Mouse (Mus musculus): ENCODE measurements around the gene Bcas3. TPM values are rescaled to one million over a fixed set of nuclear protein-coding genes. Genes with fewer than 3 reads are reported as not detected.

Bcas3 gene
- total and polyA plus RNA-seq, 2 experiments from 2014 or later, result 31.6 to 32.3 TPM

- Histone ChIP-seq H3K27me3 (ENCODE audit: insufficient read depth, low read length) (no peaks in the 10 kb centered on the region), H3K36me3 (ENCODE audit: insufficient read depth, low read length) (no peaks in the 10 kb centered on the region), H3K4me2 (ENCODE audit: low read depth, low read length) (no peak overlapping the region), H3K27ac (no peak overlapping the region), H3K9ac (replicated peaks; ENCODE audit: low read length) (no peak overlapping the region), H3K4me1 (ENCODE audit: insufficient read depth, low read length) (no peaks in the 10 kb centered on the region), H3K4me3 (ENCODE audit: low read length) (no peak overlapping the region), H3K9me3 (ENCODE audit: low read length) (no peaks in the 10 kb centered on the region)
- no peak for TF ChIP-seq CTCF (IDR thresholded peaks at IDR 0.05; ENCODE audit: low read depth)
- ATAC-seq (no peak), DNase-seq (ENCODE audit: low spot score) (no peak)
- 67% methylated on average over 12 of the region's 12 CpGs for WGBS
These were observed 285.9 kb downstream of the Bcas3 start for GRCm38 (mm10) chr11:85638696-85639495.

GRCm38 (mm10) chr11:85640659-85641058, 287.7 kb downstream of the Bcas3 start:
- Histone ChIP-seq H3K36me3 (ENCODE audit: insufficient read depth, low read length) (no peaks in the 10 kb centered on the region), H3K4me3 (ENCODE audit: low read length) (no peak overlapping the region; the same call in 1 of the 2 replicates), H3K4me2 (ENCODE audit: low read depth, low read length) (peak overlapping the region; percentile 49), H3K27me3 (ENCODE audit: insufficient read depth, low read length) (no peaks in the 10 kb centered on the region), H3K9ac (replicated peaks; ENCODE audit: low read length) (no peak overlapping the region), H3K27ac (no peak overlapping the region; the same call in 1 of the 2 replicates), H3K4me1 (ENCODE audit: insufficient read depth, low read length) (no peaks in the 10 kb centered on the region), H3K9me3 (ENCODE audit: low read length) (no peaks in the 10 kb centered on the region)
- WGBS, result 11% methylated on average over 5 of the region's 5 CpGs
- peak; percentile 24; the same call in 1 of the 2 replicates for TF ChIP-seq CTCF (IDR thresholded peaks at IDR 0.05; ENCODE audit: low read depth)
- DNase-seq (ENCODE audit: low spot score), result peak; percentile 47
- ATAC-seq, result peak; percentile 59; the same call in 1 of the 2 replicates

- DNase-seq (ENCODE audit: low spot score) (no peak), ATAC-seq (no peak)
- H3K4me2 ChIP-seq (ENCODE audit: low read depth, low read length), result no peak overlapping the region
- H3K9ac ChIP-seq (replicated peaks; ENCODE audit: low read length), result no peak overlapping the region
- no peaks in the 10 kb centered on the region for H3K27me3 ChIP-seq (ENCODE audit: insufficient read depth, low read length)
- no peaks in the 10 kb centered on the region for H3K4me1 ChIP-seq (ENCODE audit: insufficient read depth, low read length)
- no peaks in the 10 kb centered on the region for H3K36me3 ChIP-seq (ENCODE audit: insufficient read depth, low read length)
- H3K4me3 ChIP-seq (ENCODE audit: low read length), result no peak overlapping the region
- H3K9me3 ChIP-seq (ENCODE audit: low read length), result no peaks in the 10 kb centered on the region
- 66% methylated on average over 4 of the region's 4 CpGs for WGBS
- TF ChIP-seq CTCF (IDR thresholded peaks at IDR 0.05; ENCODE audit: low read depth), result no peak
- no peak overlapping the region for H3K27ac ChIP-seq
These were observed 288.5 kb downstream of the Bcas3 start for GRCm38 (mm10) chr11:85641486-85641885.

GRCm38 (mm10) chr11:85642591-85642990, 289.6 kb downstream of the Bcas3 start:
- Histone ChIP-seq H3K4me2 (ENCODE audit: low read depth, low read length) (no peak overlapping the region), H3K9me3 (ENCODE audit: low read length) (no peaks in the 10 kb centered on the region), H3K36me3 (ENCODE audit: insufficient read depth, low read length) (no peaks in the 10 kb centered on the region), H3K4me1 (ENCODE audit: insufficient read depth, low read length) (no peaks in the 10 kb centered on the region), H3K4me3 (ENCODE audit: low read length) (no peak overlapping the region), H3K27ac (no peak overlapping the region), H3K27me3 (ENCODE audit: insufficient read depth, low read length) (no peaks in the 10 kb centered on the region), H3K9ac (replicated peaks; ENCODE audit: low read length) (no peak overlapping the region)
- DNase-seq (ENCODE audit: low spot score), result no peak
- TF ChIP-seq CTCF (IDR thresholded peaks at IDR 0.05; ENCODE audit: low read depth), result no peak
- WGBS, result 65% methylated on average over 6 of the region's 6 CpGs
- ATAC-seq, result no peak

- WGBS, result 91% methylated on average over 4 of the region's 4 CpGs
- Histone ChIP-seq H3K36me3 (ENCODE audit: insufficient read depth, low read length) (no peaks in the 10 kb centered on the region), H3K9ac (replicated peaks; ENCODE audit: low read length) (no peak overlapping the region), H3K27me3 (ENCODE audit: insufficient read depth, low read length) (no peaks in the 10 kb centered on the region), H3K4me2 (ENCODE audit: low read depth, low read length) (no peak overlapping the region), H3K9me3 (ENCODE audit: low read length) (no peaks in the 10 kb centered on the region), H3K4me1 (ENCODE audit: insufficient read depth, low read length) (no peaks in the 10 kb centered on the region), H3K27ac (no peak overlapping the region), H3K4me3 (ENCODE audit: low read length) (no peak overlapping the region)
- DNase-seq (ENCODE audit: low spot score), result no peak
- no peak for TF ChIP-seq CTCF (IDR thresholded peaks at IDR 0.05; ENCODE audit: low read depth)
- ATAC-seq, result no peak
These were observed 290.1 kb downstream of the Bcas3 start for GRCm38 (mm10) chr11:85643025-85643424.

GRCm38 (mm10) chr11:85643479-85644000, 290.6 kb downstream of the Bcas3 start:
- no peak for TF ChIP-seq CTCF (IDR thresholded peaks at IDR 0.05; ENCODE audit: low read depth)

More at GRCm38 (mm10) chr11:85643479-85644000, 290.6 kb downstream of the Bcas3 start:
- 57% methylated on average over 10 of the region's 10 CpGs for WGBS
- H3K27me3 ChIP-seq (ENCODE audit: insufficient read depth, low read length), result no peaks in the 10 kb centered on the region
- H3K9ac ChIP-seq (replicated peaks; ENCODE audit: low read length), result no peak overlapping the region
- H3K27ac ChIP-seq, result no peak overlapping the region
- DNase-seq (ENCODE audit: low spot score) (peak; percentile 31), ATAC-seq (no peak)
- H3K36me3 ChIP-seq (ENCODE audit: insufficient read depth, low read length), result no peaks in the 10 kb centered on the region
- H3K9me3 ChIP-seq (ENCODE audit: low read length), result no peaks in the 10 kb centered on the region
- no peak overlapping the region for H3K4me3 ChIP-seq (ENCODE audit: low read length)
- no peak overlapping the region for H3K4me2 ChIP-seq (ENCODE audit: low read depth, low read length)
- H3K4me1 ChIP-seq (ENCODE audit: insufficient read depth, low read length), result no peaks in the 10 kb centered on the region
